ENCODE assay signal across 24 mouse cellular contexts in the genomic region with DNA sequence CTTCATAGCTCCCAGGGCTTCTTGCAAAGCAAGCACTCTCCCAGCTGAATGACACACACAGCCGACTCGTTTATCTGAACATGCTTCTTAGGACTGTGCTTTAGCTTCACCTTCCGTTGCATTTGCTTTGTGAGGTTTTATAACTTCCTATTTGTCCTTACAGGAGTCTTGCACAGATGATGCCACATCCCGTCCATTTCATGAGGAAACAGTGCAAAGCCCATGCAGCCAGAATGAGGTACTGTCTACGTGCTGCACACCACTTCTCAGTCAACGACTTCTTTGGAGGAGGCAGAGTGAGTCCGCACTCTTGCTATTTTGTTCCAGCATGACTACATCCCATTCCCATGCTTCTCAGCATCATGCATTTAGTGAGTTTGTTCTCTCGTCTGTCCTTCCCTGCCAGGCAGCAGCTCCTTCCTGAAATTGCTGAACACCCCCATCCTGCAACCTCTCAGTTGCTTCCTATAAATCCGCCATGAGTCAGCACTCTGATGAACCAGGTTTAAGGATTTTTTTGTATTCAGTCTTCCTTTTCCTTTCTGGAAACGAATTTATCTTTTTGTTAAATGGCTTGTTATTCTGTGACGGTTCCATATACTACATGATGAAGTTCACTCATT.
DNase-seq lines count a peak whose midpoint lies in the region; ATAC-seq and TF ChIP-seq lines count a peak whose summit lies in the region.
"Had no signal": no experiment of that assay in that cellular context is flagged by ENCODE, and none has a peak within 500 bp of the region (broad histone marks: within the 10 kb centered on the region; RNA-seq: fewer than 3 reads in every experiment).

No protein-coding gene starts in this region.

- intact Hi-C loops in left cerebral cortex, adult 2 months (cut with DNase I), result no loop called here
- intact Hi-C loops in left cerebral cortex, postnatal 10 days (cut with DNase I), result no loop called here

- peak overlapping the region; percentile 66 for H3K27ac ChIP-seq in left cerebral cortex, adult 2 months
- H3K27ac ChIP-seq: embryonic facial prominence, embryonic 15.5 days; forebrain, embryonic 10.5 days; heart, embryonic 13.5 days; hindbrain, embryonic 12.5 days; hindbrain, postnatal 0 days had no signal

- no peak for DNase-seq in left cerebral cortex, adult 2 months (ENCODE audit: extremely low spot score in 1 of 2, low spot score in 2 of 2)
- no peak for DNase-seq in left cerebral cortex, postnatal 10 days (ENCODE audit: extremely low spot score in 1 of 2, low spot score in 2 of 2)
- peak; percentile 80 for DNase-seq in brain, adult 2 months (ENCODE audit: low read depth, low spot score)
- peak; percentile 50 for DNase-seq in telencephalon, adult 2 months (ENCODE audit: low read depth, low spot score)
- DNase-seq in cerebellum, postnatal 36 days, result no peak
- DNase-seq: adrenal gland, adult 2 months; adrenal gland, postnatal 25 days; cerebellum, adult 11 months; cerebellum, adult 9-10 months; cerebellum, postnatal 25 days; embryo, embryonic 11 days; gastrocnemius, postnatal 10 days; heart, postnatal 36 days had no signal

- TF ChIP-seq CTCF in left cerebral cortex, adult 2 months (IDR thresholded peaks at IDR 0.05), result no peak

- H3K4me3 ChIP-seq in left cerebral cortex, adult 2 months, result no peak overlapping the region
- H3K4me3 ChIP-seq: embryonic facial prominence, embryonic 15.5 days; erythroblast, embryonic 14.5 days; forebrain, embryonic 10.5 days; heart, embryonic 13.5 days; hindbrain, embryonic 12.5 days had no signal

- ATAC-seq in hematopoietic stem cell, adult 5-6 weeks (replicated peaks in 1 of 2; ENCODE audit: insufficient read depth in 1 of 2, low FRiP score in 2 of 2, low TSS enrichment in 1 of 2, low read depth in 1 of 2, poor library complexity in 2 of 2, severe bottlenecking in 2 of 2), result peak; percentile 87 to 90
- no peak for ATAC-seq in monocyte, adult 5-6 weeks (replicated peaks; ENCODE audit: insufficient number of reproducible peaks, low FRiP score, low TSS enrichment, poor library complexity, severe bottlenecking)
- ATAC-seq: activated CD4-positive, CD25-positive, alpha-beta regulatory T cell, adult 4 months; forebrain, embryonic 14.5 days; hindbrain, postnatal 0 days; Patski had no signal

Comparison
In these comparisons a context has a peak if more than half of its experiments do, and no peak if none do; other contexts are left out.
1. DNase-seq: peak in brain, adult 2 months (single experiment) and telencephalon, adult 2 months (single experiment); none in left cerebral cortex, adult 2 months (0 of 2), left cerebral cortex, postnatal 10 days (0 of 2) and cerebellum, postnatal 36 days (0 of 2).